Mouse (Mus musculus) ES-Bruce4 (cell line): ENCODE data around the gene Srsf6. TPM values are rescaled to one million over a fixed set of nuclear protein-coding genes. Genes with fewer than 3 reads are reported as not detected.
A peak's percentile ranks its signal among the peaks of the same experiment; 100 is the strongest.

ENCODE experiments used
- H3K27ac ChIP-seq: 2 replicates; pipeline ENCODE4 v1.5.1; 2012; ENCODE audit warnings: low read length, inconsistent platforms; ENCODE audit not compliant: insufficient read depth
- H3K27me3 ChIP-seq: 2 replicates; pipeline ENCODE4 v1.6.1; 2012; ENCODE audit warnings: mild to moderate bottlenecking, low read length, inconsistent platforms; ENCODE audit not compliant: control insufficient read depth, poor library complexity, insufficient read depth, severe bottlenecking
- H3K36me3 ChIP-seq: 2 replicates; pipeline ENCODE4 v1.6.1; 2012; ENCODE audit warnings: inconsistent platforms, mild to moderate bottlenecking, low read length, moderate library complexity; ENCODE audit not compliant: control insufficient read depth, poor library complexity, insufficient read depth, severe bottlenecking
- H3K4me1 ChIP-seq: one replicate; pipeline ENCODE4 v1.8.1; 2011; ENCODE audit warnings: low read length; ENCODE audit not compliant: control insufficient read depth, insufficient read depth
- H3K4me3 ChIP-seq: 2 replicates; pipeline ENCODE4 v1.5.1; 2011; ENCODE audit warnings: low read depth, mild to moderate bottlenecking, low read length
- H3K9ac ChIP-seq: 2 replicates; pipeline ENCODE4 v1.6.1; 2012; ENCODE audit warnings: low read depth, mild to moderate bottlenecking, inconsistent platforms; ENCODE audit not compliant: poor library complexity, severe bottlenecking
- H3K9me3 ChIP-seq: replicated peaks from 2 replicates; pipeline ENCODE4 v1.6.1; 2012; ENCODE audit warnings: mild to moderate bottlenecking, low read length, inconsistent platforms; ENCODE audit not compliant: control insufficient read depth, poor library complexity, insufficient read depth, severe bottlenecking
- CTCF ChIP-seq: IDR thresholded peaks from one replicate; pipeline ENCODE4 v1.8.1; 2011; ENCODE audit warnings: low read depth, low read length
- EP300 ChIP-seq: IDR thresholded peaks from 2 replicates; pipeline ENCODE4 v1.6.1; 2011; ENCODE audit warnings: low read depth, low read length; ENCODE audit not compliant: insufficient read depth
- POLR2A ChIP-seq: IDR thresholded peaks from one replicate; pipeline ENCODE4 v1.8.1; 2011; ENCODE audit warnings: low read length; ENCODE audit not compliant: insufficient read depth
- polyA plus RNA-seq: library from polyadenylated mRNA; stranded (reverse); fragments of >200 nt; gene quantifications from 2 replicates; pipeline ENCODE4 v1.2.4, GENCODE M21; 2011; ENCODE audit warnings: low read depth; ENCODE audit not compliant: missing spikeins, insufficient read depth, insufficient read length

Gene Srsf6
- polyA plus RNA-seq, 1 experiment, result 172 TPM

DNA sequence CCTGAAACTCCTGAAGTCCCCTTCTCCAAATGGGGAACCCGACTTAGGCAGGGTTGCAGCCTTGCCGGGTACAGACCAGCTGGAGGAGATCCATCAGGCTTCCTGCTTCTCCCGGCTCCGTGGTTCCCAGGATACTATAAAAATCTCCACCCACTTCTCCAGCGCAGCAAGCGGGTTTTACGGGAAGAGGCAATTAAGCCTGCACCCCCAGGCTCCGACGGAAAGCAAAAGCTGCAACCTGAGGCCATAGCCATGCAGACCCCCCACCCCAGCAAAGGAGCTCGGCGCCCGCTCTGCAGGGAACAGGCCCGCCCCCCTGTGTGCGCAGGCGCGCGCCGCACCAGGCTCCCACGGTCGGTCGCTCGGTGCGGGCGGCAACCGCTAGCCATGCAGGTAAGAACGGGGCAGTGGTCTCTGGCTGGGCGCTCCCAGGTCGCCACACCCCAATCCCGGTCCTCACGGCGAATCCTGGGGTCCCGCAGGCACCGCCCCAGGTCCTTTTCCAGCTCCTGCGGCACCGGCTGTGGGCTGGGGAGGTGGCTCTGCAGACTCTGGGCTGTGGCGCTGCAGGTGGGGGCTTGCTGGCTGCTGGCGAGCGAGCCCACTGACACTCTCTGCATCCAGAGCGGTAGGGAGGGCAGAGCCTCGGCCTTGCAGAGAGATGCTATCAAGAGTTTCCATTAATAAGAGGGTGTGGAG is 12.0 kb downstream of the Srsf6 start, which contains the start of gene L3mbtl1:
Gene L3mbtl1 (plus strand): TSS at position 325 of the 699 bp plus-strand sequence.
- Histone ChIP-seq H3K27me3 (no peaks in the 10 kb centered on the region), H3K9me3 (no peaks in the 10 kb centered on the region), H3K27ac (no peak within 1 kb of the TSS), H3K9ac (peak within 1 kb of the TSS; percentile 31), H3K4me3 (peak within 1 kb of the TSS; percentile 66), H3K4me1 (peaks cover 3% of the 10 kb centered on the region), H3K36me3 (peaks cover 18% of the 10 kb centered on the region)
- no peak for TF ChIP-seq EP300
- no peak for TF ChIP-seq POLR2A
- no peak for TF ChIP-seq CTCF

DNA sequence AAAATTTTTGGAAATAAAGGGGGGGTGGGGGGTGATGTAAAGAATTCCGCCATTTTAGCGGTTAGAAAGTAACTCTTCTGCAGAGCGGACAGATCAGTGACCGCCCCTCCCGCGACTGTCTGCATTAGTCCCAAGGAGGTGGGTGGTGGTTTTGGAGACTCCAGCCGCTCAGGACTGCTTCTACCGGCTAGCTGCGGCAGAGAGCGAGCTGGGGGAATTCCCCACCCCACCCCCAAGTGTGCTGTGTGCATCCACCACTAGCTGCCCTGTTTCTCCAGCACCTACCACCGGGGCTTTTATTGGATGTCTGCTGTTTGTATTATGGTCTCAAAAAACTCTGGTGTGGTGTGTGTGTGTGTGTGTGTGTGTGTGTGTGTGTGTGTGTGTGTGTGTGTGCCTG is 12.6 kb downstream of the Srsf6 start:
- H3K27me3 ChIP-seq, result no peaks in the 10 kb centered on the region

DNA sequence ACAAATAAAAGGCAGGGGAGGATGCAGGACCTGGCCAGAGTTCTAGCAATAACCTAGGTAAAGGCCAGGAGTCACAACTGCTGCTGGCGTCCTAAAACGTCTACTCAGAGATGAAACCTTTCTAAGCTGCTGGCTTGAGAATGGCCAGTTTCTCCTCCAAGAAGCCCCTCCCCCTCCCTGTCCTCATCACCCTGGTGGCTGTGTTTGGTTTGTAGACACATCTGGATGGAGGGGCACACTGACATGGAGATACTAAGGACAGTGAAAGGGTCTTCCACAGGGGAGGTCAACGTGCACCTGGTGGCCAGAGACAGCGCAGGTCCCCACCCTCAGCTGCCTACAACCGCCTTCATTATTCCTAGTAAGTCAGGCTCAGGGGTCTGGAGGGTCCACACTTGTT is 15.6 kb downstream of the Srsf6 start:
- Histone ChIP-seq H3K4me1 (peaks cover 3% of the 10 kb centered on the region), H3K4me3 (no peak overlapping the region), H3K36me3 (no peaks in the 10 kb centered on the region), H3K27ac (no peak overlapping the region), H3K27me3 (no peaks in the 10 kb centered on the region), H3K9me3 (no peaks in the 10 kb centered on the region), H3K9ac (no peak overlapping the region)
- no peak for TF ChIP-seq CTCF
- TF ChIP-seq EP300, result no peak
- TF ChIP-seq POLR2A, result no peak

More for the DNA sequence above, 12.6 kb downstream of the Srsf6 start:
- TF ChIP-seq EP300 (no peak), POLR2A (no peak), CTCF (no peak)
- no peak overlapping the region for H3K9ac ChIP-seq
- H3K4me3 ChIP-seq, result no peak overlapping the region
- no peaks in the 10 kb centered on the region for H3K9me3 ChIP-seq
- H3K27ac ChIP-seq, result no peak overlapping the region
- peaks cover 3% of the 10 kb centered on the region for H3K4me1 ChIP-seq
- peaks cover 11% of the 10 kb centered on the region for H3K36me3 ChIP-seq

DNA sequence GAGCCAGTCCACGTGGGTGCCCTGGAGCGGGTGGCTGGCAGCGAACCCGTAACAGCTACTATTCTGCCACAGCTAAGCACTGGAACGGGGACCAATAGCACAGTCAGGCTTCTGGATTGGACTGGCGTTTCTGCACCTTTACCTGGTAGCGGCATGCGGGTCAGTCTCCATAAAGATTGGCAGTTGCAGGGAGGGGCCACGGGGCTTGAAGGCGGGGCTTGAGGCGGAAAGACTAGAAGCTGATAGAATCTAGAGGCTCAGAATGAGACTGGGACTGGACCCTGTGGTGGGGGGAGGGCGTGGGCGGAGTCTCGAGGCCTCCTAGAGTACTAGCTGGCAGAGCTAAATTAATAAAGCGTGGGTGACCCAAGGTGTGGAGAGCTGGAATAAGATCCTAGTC is 16.4 kb downstream of the Srsf6 start:
- peak overlapping the region; percentile 87 for H3K4me3 ChIP-seq
- no peak overlapping the region for H3K27ac ChIP-seq
- H3K9me3 ChIP-seq, result no peaks in the 10 kb centered on the region
- peaks cover 3% of the 10 kb centered on the region for H3K4me1 ChIP-seq
- no peak for TF ChIP-seq EP300
- no peak for TF ChIP-seq POLR2A
- TF ChIP-seq CTCF, result no peak
- no peaks in the 10 kb centered on the region for H3K36me3 ChIP-seq
- no peaks in the 10 kb centered on the region for H3K27me3 ChIP-seq
- H3K9ac ChIP-seq, result peak overlapping the region; percentile 8; the same call in 1 of the 2 replicates

DNA sequence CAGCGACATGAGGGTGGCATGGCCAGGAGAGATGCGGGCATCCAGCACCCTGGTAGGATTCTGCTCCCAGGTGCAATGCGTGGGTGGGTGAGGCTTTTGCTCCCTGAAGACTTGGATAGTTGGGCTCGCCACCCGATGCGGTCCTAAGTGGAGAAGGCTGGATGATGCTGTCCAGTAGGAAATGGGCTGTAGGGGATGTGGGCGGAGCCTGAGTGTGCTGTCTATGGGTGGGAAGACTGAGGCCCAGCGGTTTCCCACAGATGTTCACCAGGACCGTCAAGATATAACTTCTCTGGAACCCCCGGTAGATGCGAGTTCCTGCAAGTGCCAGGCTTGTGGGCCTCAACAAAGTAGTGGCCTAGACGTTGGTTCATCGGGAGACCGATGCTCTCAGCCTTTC is 16.9 kb downstream of the Srsf6 start:
- TF ChIP-seq CTCF (no peak), EP300 (no peak), POLR2A (no peak)
- H3K27me3 ChIP-seq, result no peaks in the 10 kb centered on the region
- peak overlapping the region; percentile 87 for H3K4me3 ChIP-seq
- H3K9me3 ChIP-seq, result no peaks in the 10 kb centered on the region
- peak overlapping the region; percentile 8; the same call in 1 of the 2 replicates for H3K9ac ChIP-seq
- H3K27ac ChIP-seq, result no peak overlapping the region
- H3K36me3 ChIP-seq, result no peaks in the 10 kb centered on the region
- H3K4me1 ChIP-seq, result peaks cover 3% of the 10 kb centered on the region

DNA sequence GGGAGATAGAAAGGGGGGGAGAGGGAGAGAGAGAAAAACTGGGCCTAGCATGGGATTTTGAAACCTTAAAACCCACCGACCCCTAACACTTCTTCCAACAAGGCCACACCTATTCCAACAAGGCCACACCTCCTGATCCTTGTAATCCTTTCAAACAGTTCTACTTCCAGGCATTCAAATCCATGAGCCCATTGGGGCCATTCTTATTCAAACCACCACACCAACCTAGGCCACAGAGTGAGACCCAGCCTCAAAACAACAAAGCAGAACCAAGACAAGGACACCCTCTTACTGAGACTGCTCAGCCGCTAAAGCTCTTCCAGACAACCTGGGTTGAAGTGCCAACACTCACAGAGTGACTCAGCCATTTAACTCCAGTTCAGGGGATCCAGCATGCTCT is 19.4 kb downstream of the Srsf6 start:
- Histone ChIP-seq H3K27ac (no peak overlapping the region), H3K4me1 (peaks cover 3% of the 10 kb centered on the region), H3K4me3 (no peak overlapping the region), H3K27me3 (no peaks in the 10 kb centered on the region), H3K9me3 (no peaks in the 10 kb centered on the region), H3K36me3 (no peaks in the 10 kb centered on the region), H3K9ac (no peak overlapping the region)
- TF ChIP-seq POLR2A (no peak), EP300 (no peak), CTCF (no peak)
